Mouse (Mus musculus): ENCODE results near the gene Glb1l. TPM values are rescaled to one million over a fixed set of nuclear protein-coding genes. Genes with fewer than 3 reads are reported as not detected.

Glb1l gene
- polyA plus RNA-seq (2016; fragmentation: Nextera tagmentation; extraction: Ambion mirVana), result 17.0 and 18.2 TPM in 2 replicates

DNA sequence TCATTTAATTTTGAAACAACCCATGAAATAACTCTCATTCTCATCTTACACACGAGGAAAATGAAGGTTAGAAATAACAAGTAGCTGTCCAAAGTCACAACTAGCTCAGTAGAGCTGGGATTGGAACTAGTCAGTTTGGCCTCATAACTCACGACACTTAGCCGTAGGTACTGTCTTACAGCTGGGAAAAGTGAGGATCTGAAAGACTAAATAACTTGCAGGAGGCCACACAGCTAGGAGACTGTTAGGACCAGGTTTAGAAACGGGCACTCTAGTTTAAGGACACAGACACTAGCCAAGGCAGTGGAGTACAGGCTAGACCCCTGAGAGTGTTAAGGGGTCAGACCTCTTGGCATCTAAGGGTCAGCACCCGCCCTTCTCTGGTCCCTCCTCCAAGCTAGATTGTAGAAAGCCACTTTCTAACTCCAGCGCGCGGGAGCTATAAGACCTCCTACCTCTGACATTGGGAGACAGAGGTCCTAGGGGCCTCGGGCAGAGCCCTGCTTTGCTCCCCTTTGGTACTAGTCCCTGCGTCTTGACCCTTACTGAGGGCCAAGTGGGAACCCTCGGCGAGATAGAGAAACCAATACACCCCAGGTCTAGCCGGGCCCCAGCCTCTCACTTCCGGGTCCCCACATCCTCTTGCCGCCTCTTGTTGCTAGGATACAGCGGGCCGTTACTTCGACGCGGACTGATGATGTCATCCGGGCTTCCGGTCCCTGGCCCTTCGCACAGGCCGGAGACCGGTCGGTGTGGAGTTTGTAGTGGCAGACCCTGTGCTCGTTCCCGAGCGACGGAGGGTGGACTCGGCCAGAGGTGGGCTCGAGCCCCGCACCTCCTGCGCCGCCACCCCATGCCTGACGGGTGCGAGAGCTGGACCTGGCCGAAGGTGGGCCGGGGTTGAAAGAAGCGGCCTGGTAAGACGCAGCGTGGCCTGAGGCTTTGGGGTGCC, at the start of gene Glb1l, which contains the start of gene Stk16:
Glb1l (minus strand) TSS at position 678 of the 952 bp plus-strand sequence.
Stk16 (plus strand) TSS at position 703 of the 952 bp plus-strand sequence.
- no peaks in the 10 kb centered on the region for H3K9me3 ChIP-seq
- ATAC-seq (ENCODE audit: low FRiP score, low read depth), result peak; percentile 96
- WGBS, result 7% methylated on average over 42 of the region's 42 CpGs
- peaks cover 37% of the 10 kb centered on the region for H3K4me1 ChIP-seq
- H3K36me3 ChIP-seq, result peaks cover 36% of the 10 kb centered on the region
- H3K27ac ChIP-seq, result no peak within 1 kb of the TSS
- H3K4me2 ChIP-seq (replicated peaks), result peak within 1 kb of the TSS; percentile 97
- H3K27me3 ChIP-seq (replicated peaks), result peaks cover 4% of the 10 kb centered on the region; the same call in 1 of the 2 replicates
- H3K9ac ChIP-seq, result peak within 1 kb of the TSS; percentile 96
- H3K4me3 ChIP-seq, result peak within 1 kb of the TSS; percentile 98

DNA sequence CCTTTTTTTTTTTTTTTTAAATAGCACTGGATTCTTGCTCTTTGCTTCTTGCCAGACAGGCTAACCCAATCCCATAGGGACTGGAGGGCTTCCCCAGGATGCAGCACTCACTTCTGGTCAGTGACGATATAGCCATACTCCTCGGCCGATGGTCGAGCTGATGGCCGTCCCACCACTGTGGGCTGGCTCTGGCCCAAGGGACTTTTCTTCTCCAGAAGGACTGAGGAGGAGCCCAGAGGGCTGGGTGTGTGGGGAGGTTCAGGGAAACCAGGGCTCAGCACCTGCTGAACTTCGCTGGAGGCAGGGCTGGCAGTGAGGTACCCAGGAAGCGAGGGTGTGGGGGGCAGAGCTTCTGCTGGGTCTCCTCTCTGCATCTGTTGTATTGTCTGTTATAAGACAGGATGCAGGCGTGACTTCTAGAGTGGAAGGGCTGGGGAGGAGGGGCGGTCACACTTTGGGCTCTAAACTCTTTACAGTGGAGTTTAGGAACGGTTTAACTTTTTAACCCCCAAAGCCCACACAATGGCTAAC, 45.0 kb upstream of the Glb1l start:
- Histone ChIP-seq H3K27me3 (replicated peaks) (peaks cover 15% of the 10 kb centered on the region; the same call in 1 of the 2 replicates), H3K4me1 (peaks cover 9% of the 10 kb centered on the region), H3K4me2 (replicated peaks) (no peak overlapping the region), H3K9ac (no peak overlapping the region), H3K27ac (no peak overlapping the region), H3K9me3 (no peaks in the 10 kb centered on the region), H3K4me3 (no peak overlapping the region), H3K36me3 (no peaks in the 10 kb centered on the region)
- WGBS, result 72% methylated on average over 10 of the region's 10 CpGs
- no peak for ATAC-seq (ENCODE audit: low FRiP score, low read depth)

DNA sequence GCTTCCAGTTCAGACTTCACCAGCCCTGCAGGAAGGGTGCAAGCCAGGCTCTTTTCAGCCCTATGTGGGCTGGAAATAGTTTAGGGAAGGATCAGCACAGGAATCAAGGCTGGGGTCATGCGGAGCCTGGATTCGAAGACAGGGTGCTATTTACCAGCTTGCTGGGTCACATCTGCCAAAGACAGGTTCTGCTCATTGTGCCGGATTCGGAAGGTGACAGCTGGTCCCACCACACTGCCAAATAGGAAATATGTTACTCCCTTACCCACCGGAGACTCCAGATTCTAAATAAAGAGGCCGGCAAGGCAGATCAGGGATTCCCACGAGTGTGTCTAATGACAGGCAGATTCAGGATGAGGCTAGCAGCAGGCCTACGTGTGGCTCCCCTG, 44.0 kb upstream of the Glb1l start:
- Histone ChIP-seq H3K27me3 (replicated peaks) (peaks cover 12% of the 10 kb centered on the region; the same call in 1 of the 2 replicates), H3K4me1 (peaks cover 9% of the 10 kb centered on the region), H3K36me3 (no peaks in the 10 kb centered on the region), H3K27ac (no peak overlapping the region), H3K4me3 (no peak overlapping the region), H3K9ac (no peak overlapping the region), H3K4me2 (replicated peaks) (no peak overlapping the region), H3K9me3 (no peaks in the 10 kb centered on the region)
- ATAC-seq (ENCODE audit: low FRiP score, low read depth), result no peak
- WGBS, result 66% methylated on average over 8 of the region's 8 CpGs

DNA sequence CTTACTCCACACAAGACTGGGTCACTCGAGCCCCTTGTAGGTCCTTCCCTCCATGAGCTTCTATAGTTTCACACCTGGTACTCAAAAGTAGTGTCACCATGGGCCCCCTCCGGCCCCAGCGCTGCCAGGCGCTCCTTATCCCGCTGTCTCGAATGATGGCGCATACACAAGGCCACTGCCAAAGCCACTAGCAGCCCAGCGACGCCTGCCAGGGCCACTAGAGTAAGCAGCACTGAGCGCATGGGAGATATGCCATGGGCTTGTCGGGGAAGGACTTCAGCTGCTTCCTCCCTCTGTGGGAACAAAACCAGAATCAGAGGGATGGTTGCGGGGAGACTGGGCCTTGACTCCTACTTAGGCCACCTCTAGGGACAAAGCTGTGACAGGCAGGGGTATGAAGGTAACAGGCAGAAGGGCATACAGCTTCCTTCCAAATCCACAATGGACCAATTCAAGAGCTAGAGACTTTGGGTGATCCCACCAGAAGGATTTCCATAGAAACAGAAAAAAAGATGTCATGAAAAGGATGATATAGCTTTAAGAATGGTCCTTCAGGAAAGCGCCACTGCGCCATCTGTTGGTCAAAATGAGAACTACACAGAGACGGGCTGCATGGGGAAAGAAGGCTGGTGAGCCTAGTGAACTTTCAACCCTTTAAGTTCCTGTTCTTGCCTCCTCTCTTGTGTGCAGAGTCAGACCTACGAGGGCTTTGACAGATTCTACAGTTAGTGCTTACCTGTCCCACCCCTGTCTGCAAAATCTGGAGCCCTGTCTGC, 43.4 kb upstream of the Glb1l start:
- Histone ChIP-seq H3K4me2 (replicated peaks) (no peak overlapping the region), H3K9ac (no peak overlapping the region), H3K9me3 (no peaks in the 10 kb centered on the region), H3K27ac (no peak overlapping the region), H3K4me3 (no peak overlapping the region), H3K27me3 (replicated peaks) (peaks cover 12% of the 10 kb centered on the region; the same call in 1 of the 2 replicates), H3K36me3 (no peaks in the 10 kb centered on the region), H3K4me1 (peaks cover 9% of the 10 kb centered on the region)
- 64% methylated on average over 16 of the region's 16 CpGs for WGBS
- ATAC-seq (ENCODE audit: low FRiP score, low read depth), result no peak

DNA sequence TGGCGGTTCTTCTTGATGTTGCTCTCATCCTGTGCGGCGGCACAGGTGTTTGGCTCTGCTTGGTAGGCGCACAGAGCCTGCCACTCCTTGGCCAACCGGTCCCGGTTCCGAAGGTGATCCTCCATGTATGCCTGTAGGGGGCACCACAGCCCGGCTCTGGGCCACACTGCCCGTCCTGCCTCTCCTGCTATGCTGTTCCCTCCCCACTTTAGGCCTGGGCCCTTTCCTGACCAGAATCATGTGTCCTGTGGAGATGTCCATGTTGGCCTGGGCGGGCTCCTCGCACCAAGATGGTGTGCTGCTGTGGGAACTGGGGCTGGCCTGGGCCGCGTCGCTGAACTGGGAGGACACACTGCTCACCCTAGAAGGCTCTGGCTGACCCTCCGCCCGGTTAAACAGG, 42.4 kb upstream of the Glb1l start:
- Histone ChIP-seq H3K4me2 (replicated peaks) (no peak overlapping the region), H3K9me3 (no peaks in the 10 kb centered on the region), H3K27me3 (replicated peaks) (peaks cover 10% of the 10 kb centered on the region; the same call in 1 of the 2 replicates), H3K4me1 (peaks cover 9% of the 10 kb centered on the region), H3K36me3 (no peaks in the 10 kb centered on the region), H3K4me3 (no peak overlapping the region), H3K9ac (no peak overlapping the region), H3K27ac (no peak overlapping the region)
- ATAC-seq (ENCODE audit: low FRiP score, low read depth), result no peak
- 77% methylated on average over 16 of the region's 16 CpGs for WGBS

DNA sequence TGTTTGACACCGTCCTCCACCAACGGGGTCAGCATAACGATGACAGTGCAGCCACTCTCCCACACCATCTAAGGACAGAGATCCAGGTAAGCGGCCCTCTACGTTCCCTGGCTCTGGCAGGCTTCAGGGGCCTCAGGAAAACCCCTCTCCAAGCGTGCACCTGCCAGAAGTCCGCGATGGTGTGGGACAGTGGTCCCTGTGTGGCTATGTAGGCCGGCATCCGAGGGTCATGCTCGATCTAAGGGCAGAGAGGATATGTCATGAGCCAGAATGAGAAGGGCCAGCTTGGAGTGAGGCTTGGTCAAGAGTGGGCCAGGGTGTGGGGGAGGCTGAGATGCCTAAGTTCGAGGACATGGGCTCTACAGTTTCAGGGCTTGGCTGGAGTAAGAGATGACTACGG, 41.7 kb upstream of the Glb1l start:
- Histone ChIP-seq H3K27ac (no peak overlapping the region), H3K4me1 (peaks cover 14% of the 10 kb centered on the region), H3K36me3 (no peaks in the 10 kb centered on the region), H3K4me2 (replicated peaks) (no peak overlapping the region), H3K9ac (no peak overlapping the region), H3K9me3 (no peaks in the 10 kb centered on the region), H3K27me3 (replicated peaks) (0 out of 2 replicates have a peak, but pooled peaks cover 7% of the 10 kb centered on the region), H3K4me3 (no peak overlapping the region)
- WGBS, result 70% methylated on average over 13 of the region's 13 CpGs
- no peak for ATAC-seq (ENCODE audit: low FRiP score, low read depth)

DNA sequence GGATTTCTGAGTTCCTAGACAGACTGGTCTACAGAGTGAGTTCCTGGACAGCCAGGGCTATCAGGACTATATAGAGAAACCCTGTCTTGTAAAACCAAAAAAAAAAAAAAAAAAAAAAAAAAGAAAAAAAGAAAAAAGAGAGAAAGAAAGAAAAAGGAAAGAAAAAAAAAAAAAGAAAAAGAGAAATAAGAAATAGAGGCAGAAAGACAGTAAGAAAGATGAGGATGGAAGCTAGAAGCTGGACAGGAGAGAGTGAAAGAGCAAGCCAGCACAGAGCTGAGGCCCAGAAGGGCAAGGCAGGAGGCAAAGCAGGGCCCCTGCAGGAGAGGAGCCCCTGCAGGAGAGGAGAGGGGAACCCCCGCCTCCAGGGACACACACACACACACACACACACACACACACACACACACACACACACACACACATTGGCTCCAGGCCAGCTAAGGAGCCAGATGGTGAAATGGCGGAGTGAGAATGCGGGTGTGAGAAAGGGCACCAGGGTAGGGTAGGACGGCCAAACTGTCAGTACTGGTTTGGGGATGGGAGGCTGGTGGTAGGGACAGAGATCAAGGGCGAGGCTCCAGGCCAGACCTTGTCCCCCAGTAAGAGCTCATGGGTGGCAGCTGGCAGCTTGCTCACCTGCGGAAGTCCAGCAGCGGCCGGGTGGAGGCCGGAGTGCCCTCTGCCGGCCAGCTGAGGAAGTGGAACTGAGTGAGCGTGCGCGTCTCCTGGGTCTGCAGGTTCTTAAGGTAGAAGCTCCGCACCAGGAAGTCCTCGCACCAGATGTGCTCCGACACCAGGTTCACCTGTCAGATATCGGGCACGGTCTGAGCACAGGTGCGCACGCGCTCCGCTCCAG, 40.7 kb upstream of the Glb1l start:
- WGBS, result 5% methylated on average over 21 of the region's 22 CpGs
- H3K4me3 ChIP-seq, result 0 out of 2 replicates have a peak overlapping the region, but pooled peaks have one; percentile 9
- peak overlapping the region; percentile 56 for H3K4me2 ChIP-seq (replicated peaks)
- peaks cover 16% of the 10 kb centered on the region for H3K4me1 ChIP-seq
- no peaks in the 10 kb centered on the region for H3K36me3 ChIP-seq
- H3K9me3 ChIP-seq, result no peaks in the 10 kb centered on the region
- peak; percentile 63 for ATAC-seq (ENCODE audit: low FRiP score, low read depth)
- 0 out of 2 replicates have a peak, but pooled peaks cover 7% of the 10 kb centered on the region for H3K27me3 ChIP-seq (replicated peaks)
- H3K9ac ChIP-seq, result no peak overlapping the region
- H3K27ac ChIP-seq, result no peak overlapping the region

DNA sequence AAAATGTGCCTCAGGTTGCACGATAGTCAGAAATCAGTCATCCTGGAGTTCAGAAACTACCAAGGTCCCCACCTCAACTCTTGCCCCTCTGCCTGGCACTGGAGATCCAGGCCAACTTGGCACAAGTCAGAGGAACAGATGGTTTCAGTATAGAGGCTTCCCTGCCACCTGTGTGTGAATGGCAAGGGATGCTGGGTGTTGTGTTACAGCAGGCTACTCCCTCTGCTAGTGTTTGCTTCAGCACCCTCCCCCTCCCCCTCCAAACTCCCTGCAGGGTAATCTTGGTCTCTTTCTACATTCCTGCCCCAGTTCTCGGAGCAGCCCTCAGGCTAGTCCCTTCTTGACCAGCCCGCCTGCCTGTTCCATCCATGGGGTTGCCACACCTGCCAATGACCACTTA, 39.9 kb upstream of the Glb1l start:
- H3K4me2 ChIP-seq (replicated peaks), result no peak overlapping the region
- peaks cover 4% of the 10 kb centered on the region; the same call in 1 of the 2 replicates for H3K36me3 ChIP-seq
- H3K9me3 ChIP-seq, result no peaks in the 10 kb centered on the region
- no peak for ATAC-seq (ENCODE audit: low FRiP score, low read depth)
- H3K4me1 ChIP-seq, result peaks cover 16% of the 10 kb centered on the region
- no peak overlapping the region for H3K27ac ChIP-seq
- no peak overlapping the region for H3K4me3 ChIP-seq
- 70% methylated on average over 3 of the region's 3 CpGs for WGBS
- H3K27me3 ChIP-seq (replicated peaks), result 0 out of 2 replicates have a peak, but pooled peaks cover 7% of the 10 kb centered on the region
- no peak overlapping the region for H3K9ac ChIP-seq

DNA sequence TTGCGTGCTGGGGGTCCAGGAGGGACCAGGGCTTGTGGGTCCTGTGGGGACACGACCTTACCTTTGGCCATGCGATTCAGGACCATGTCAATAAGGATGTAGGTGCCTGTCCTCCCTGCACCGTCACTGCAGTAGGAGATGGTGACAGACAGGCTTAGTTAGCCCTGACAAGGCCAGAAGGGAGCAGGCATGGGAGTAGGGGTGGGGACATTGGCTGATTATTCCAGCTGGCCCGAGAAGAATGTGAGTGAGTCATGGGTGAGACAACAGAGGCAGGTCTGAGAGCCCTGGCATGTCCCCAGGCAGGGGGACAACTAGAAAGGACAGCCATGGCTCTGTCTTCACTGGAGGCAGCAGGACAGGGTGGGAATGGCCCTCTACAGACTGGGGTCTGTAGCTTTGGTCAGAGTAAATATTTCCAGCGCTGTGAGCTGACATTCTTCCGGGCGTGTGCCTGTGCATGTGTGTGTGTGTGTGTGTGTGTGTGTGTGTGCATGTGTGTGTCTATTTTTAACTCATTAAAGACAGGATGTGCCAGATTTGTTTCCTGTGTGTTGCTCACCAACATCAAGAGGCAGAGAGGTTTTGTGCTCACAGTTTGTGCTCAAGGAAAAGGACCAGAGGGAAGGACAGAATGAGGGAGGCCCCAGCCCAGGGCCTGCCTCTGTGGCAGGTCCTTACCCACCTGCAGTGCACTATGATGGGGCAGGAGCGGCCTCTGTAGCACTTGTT, 37.6 kb upstream of the Glb1l start:
- Histone ChIP-seq H3K9me3 (no peaks in the 10 kb centered on the region), H3K4me2 (replicated peaks) (no peak overlapping the region), H3K36me3 (peaks cover 18% of the 10 kb centered on the region; the same call in 1 of the 2 replicates), H3K4me1 (peaks cover 14% of the 10 kb centered on the region), H3K27ac (no peak overlapping the region), H3K27me3 (replicated peaks) (0 out of 2 replicates have a peak, but pooled peaks cover 5% of the 10 kb centered on the region), H3K4me3 (no peak overlapping the region), H3K9ac (no peak overlapping the region; the same call in 1 of the 2 replicates)
- 63% methylated on average over 9 of the region's 9 CpGs for WGBS
- ATAC-seq (ENCODE audit: low FRiP score, low read depth), result no peak

DNA sequence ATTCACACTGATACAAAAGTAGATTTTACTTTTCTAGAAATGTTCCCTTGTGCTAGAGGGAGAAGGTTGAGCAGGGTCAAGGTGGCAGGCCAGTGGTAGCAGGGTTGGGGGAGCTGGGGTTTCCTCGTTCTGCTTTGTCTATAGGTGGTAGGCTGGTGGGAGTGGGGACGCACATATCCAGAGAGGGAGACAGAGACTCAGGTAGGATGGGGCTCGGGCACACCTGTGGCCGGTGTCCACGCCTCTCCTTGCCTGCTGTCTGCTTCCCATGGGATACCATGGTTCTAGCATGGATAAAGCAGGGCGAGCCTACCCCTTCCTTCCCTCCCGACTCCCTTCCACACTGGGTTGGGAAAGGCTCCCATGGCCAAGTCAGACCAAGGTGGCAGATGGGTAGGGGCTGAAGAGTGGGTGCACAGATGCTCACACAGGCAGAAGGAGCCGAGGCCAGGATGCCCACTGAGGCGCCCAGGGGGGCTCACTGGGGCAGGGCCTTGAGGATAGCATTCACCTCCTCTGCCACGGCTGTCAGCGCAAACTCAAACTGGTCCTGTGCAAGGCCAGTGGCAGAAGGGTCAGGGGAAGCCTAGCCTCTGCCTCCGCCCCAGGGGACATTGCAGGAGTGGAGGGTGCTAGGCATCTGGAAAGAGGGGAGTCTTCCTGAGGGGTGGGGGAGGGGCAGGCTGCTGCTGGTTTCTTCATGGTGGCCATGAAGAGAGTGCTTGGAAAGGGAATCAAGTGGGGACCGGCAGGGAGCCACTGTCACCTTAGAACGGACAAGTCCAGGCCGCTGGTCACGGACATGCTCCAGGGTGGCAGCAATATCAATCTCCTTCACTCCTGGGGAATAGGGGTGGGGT, 36.7 kb upstream of the Glb1l start:
- H3K9ac ChIP-seq, result 0 out of 2 replicates have a peak overlapping the region, but pooled peaks have one; percentile 3
- no peaks in the 10 kb centered on the region for H3K27me3 ChIP-seq (replicated peaks)
- peaks cover 14% of the 10 kb centered on the region for H3K4me1 ChIP-seq
- H3K36me3 ChIP-seq, result peaks cover 18% of the 10 kb centered on the region; the same call in 1 of the 2 replicates
- 84% methylated on average over 16 of the region's 16 CpGs for WGBS
- no peaks in the 10 kb centered on the region for H3K9me3 ChIP-seq
- ATAC-seq (ENCODE audit: low FRiP score, low read depth), result no peak
- H3K4me3 ChIP-seq, result no peak overlapping the region
- H3K27ac ChIP-seq, result no peak overlapping the region
- no peak overlapping the region for H3K4me2 ChIP-seq (replicated peaks)
